Mouse (Mus musculus): ENCODE measurements around the gene Dpf1.

DNA sequence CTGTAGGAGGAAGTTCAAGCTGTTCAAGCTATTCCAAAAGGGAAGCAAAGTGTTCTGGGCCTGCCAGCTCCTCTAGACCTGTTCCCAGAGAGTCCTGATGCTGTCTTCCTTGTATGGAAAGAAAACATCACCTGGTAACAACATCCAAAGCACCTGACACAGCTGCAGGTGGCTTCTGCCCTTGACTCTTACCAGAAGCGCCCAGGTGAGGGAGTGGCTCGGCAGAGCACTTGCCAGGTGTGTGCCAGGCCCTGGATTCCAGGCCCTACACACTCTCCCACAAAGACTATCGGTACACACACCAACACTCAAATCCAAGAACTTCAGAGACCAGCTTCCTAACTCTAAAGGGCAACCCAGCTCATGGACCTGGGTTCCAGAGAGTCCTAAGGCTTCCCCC, 39.9 kb upstream of the Dpf1 start:
- TF ChIP-seq CTCF (IDR thresholded peaks at IDR 0.05; ENCODE audit: extremely low read depth, insufficient read length, insufficient replicate concordance, low read depth, low read length) (no peak), POLR2A (IDR thresholded peaks at IDR 0.05; ENCODE audit: low read depth, low read length) (no peak)
